Mouse (Mus musculus): ENCODE measurements at regions not wholly inside any gene's neighbourhood (a gene's known extent, or its start where the extent isn't known, plus 50 kb on each side); places are given as distances from the start of the nearest gene placed in this dataset.

- Histone ChIP-seq H3K9ac (ENCODE audit: low read depth, low read length) (no peak overlapping the region), H3K4me3 (ENCODE audit: low read depth, low read length) (no peak overlapping the region), H3K9me3 (ENCODE audit: control insufficient read depth) (no peaks in the 10 kb centered on the region), H3K4me2 (replicated peaks; ENCODE audit: low read depth) (no peak overlapping the region), H3K27me3 (replicated peaks; ENCODE audit: control insufficient read depth, insufficient read depth, low read length) (no peaks in the 10 kb centered on the region), H3K4me1 (replicated peaks; ENCODE audit: control insufficient read depth, insufficient read depth, low read length) (no peaks in the 10 kb centered on the region), H3K27ac (ENCODE audit: low read depth, low read length) (no peak overlapping the region), H3K36me3 (ENCODE audit: control insufficient read depth, insufficient read depth) (no peaks in the 10 kb centered on the region)
- ATAC-seq = no peak
- WGBS = 64% methylated on average over 5 of the region's 5 CpGs
- no peak for TF ChIP-seq CTCF (IDR thresholded peaks at IDR 0.05; ENCODE audit: low read depth)
Observed at GRCm38 (mm10) chr9:41566496-41566895, 405.0 kb upstream of the Ubash3b start.

GRCm38 (mm10) chr9:41565784-41566183 is 404.3 kb upstream of the Ubash3b start:
- Histone ChIP-seq H3K36me3 (ENCODE audit: control insufficient read depth, insufficient read depth) (no peaks in the 10 kb centered on the region), H3K4me2 (replicated peaks; ENCODE audit: low read depth) (no peak overlapping the region), H3K4me1 (replicated peaks; ENCODE audit: control insufficient read depth, insufficient read depth, low read length) (no peaks in the 10 kb centered on the region), H3K9me3 (ENCODE audit: control insufficient read depth) (no peaks in the 10 kb centered on the region), H3K9ac (ENCODE audit: low read depth, low read length) (no peak overlapping the region), H3K27ac (ENCODE audit: low read depth, low read length) (no peak overlapping the region), H3K27me3 (replicated peaks; ENCODE audit: control insufficient read depth, insufficient read depth, low read length) (no peaks in the 10 kb centered on the region), H3K4me3 (ENCODE audit: low read depth, low read length) (no peak overlapping the region)
- no peak for TF ChIP-seq CTCF (IDR thresholded peaks at IDR 0.05; ENCODE audit: low read depth)
- WGBS = 70% methylated on average over 7 of the region's 7 CpGs
- ATAC-seq = no peak

GRCm38 (mm10) chr9:41563376-41563775 is 401.9 kb upstream of the Ubash3b start:
- ATAC-seq = no peak
- WGBS = 85% methylated on average over 2 of the region's 2 CpGs
- no peaks in the 10 kb centered on the region for H3K27me3 ChIP-seq (replicated peaks; ENCODE audit: control insufficient read depth, insufficient read depth, low read length)
- TF ChIP-seq CTCF (IDR thresholded peaks at IDR 0.05; ENCODE audit: low read depth) = no peak
- H3K27ac ChIP-seq (ENCODE audit: low read depth, low read length) = no peak overlapping the region
- H3K4me3 ChIP-seq (ENCODE audit: low read depth, low read length) = no peak overlapping the region
- no peak overlapping the region for H3K4me2 ChIP-seq (replicated peaks; ENCODE audit: low read depth)
- H3K4me1 ChIP-seq (replicated peaks; ENCODE audit: control insufficient read depth, insufficient read depth, low read length) = no peaks in the 10 kb centered on the region
- no peaks in the 10 kb centered on the region for H3K9me3 ChIP-seq (ENCODE audit: control insufficient read depth)
- no peak overlapping the region for H3K9ac ChIP-seq (ENCODE audit: low read depth, low read length)
- H3K36me3 ChIP-seq (ENCODE audit: control insufficient read depth, insufficient read depth) = no peaks in the 10 kb centered on the region

GRCm38 (mm10) chr9:41558456-41558855 is 397.0 kb upstream of the Ubash3b start:
- Histone ChIP-seq H3K36me3 (ENCODE audit: control insufficient read depth, insufficient read depth) (no peaks in the 10 kb centered on the region), H3K4me3 (ENCODE audit: low read depth, low read length) (no peak overlapping the region), H3K27me3 (replicated peaks; ENCODE audit: control insufficient read depth, insufficient read depth, low read length) (no peaks in the 10 kb centered on the region), H3K4me1 (replicated peaks; ENCODE audit: control insufficient read depth, insufficient read depth, low read length) (no peaks in the 10 kb centered on the region), H3K9me3 (ENCODE audit: control insufficient read depth) (no peaks in the 10 kb centered on the region), H3K9ac (ENCODE audit: low read depth, low read length) (no peak overlapping the region), H3K27ac (ENCODE audit: low read depth, low read length) (no peak overlapping the region), H3K4me2 (replicated peaks; ENCODE audit: low read depth) (no peak overlapping the region)
- no peak for TF ChIP-seq CTCF (IDR thresholded peaks at IDR 0.05; ENCODE audit: low read depth)
- 92% methylated on average over 3 of the region's 3 CpGs for WGBS
- no peak for ATAC-seq

- no peak for ATAC-seq
- Histone ChIP-seq H3K4me2 (replicated peaks; ENCODE audit: low read depth) (no peak overlapping the region), H3K4me1 (replicated peaks; ENCODE audit: control insufficient read depth, insufficient read depth, low read length) (no peaks in the 10 kb centered on the region), H3K27me3 (replicated peaks; ENCODE audit: control insufficient read depth, insufficient read depth, low read length) (no peaks in the 10 kb centered on the region), H3K4me3 (ENCODE audit: low read depth, low read length) (no peak overlapping the region), H3K36me3 (ENCODE audit: control insufficient read depth, insufficient read depth) (no peaks in the 10 kb centered on the region), H3K27ac (ENCODE audit: low read depth, low read length) (no peak overlapping the region), H3K9me3 (ENCODE audit: control insufficient read depth) (no peaks in the 10 kb centered on the region), H3K9ac (ENCODE audit: low read depth, low read length) (no peak overlapping the region)
- no peak for TF ChIP-seq CTCF (IDR thresholded peaks at IDR 0.05; ENCODE audit: low read depth)
- WGBS = 86% methylated on average over 4 of the region's 4 CpGs
Observed at GRCm38 (mm10) chr9:41556888-41557287, 395.4 kb upstream of the Ubash3b start.

- Histone ChIP-seq H3K4me3 (ENCODE audit: low read depth, low read length) (no peak overlapping the region), H3K9ac (ENCODE audit: low read depth, low read length) (no peak overlapping the region), H3K27me3 (replicated peaks; ENCODE audit: control insufficient read depth, insufficient read depth, low read length) (no peaks in the 10 kb centered on the region), H3K4me2 (replicated peaks; ENCODE audit: low read depth) (no peak overlapping the region), H3K36me3 (ENCODE audit: control insufficient read depth, insufficient read depth) (no peaks in the 10 kb centered on the region), H3K9me3 (ENCODE audit: control insufficient read depth) (no peaks in the 10 kb centered on the region), H3K4me1 (replicated peaks; ENCODE audit: control insufficient read depth, insufficient read depth, low read length) (no peaks in the 10 kb centered on the region), H3K27ac (ENCODE audit: low read depth, low read length) (no peak overlapping the region)
- WGBS = 58% methylated on average over 1 of the region's 1 CpGs
- no peak for ATAC-seq
- TF ChIP-seq CTCF (IDR thresholded peaks at IDR 0.05; ENCODE audit: low read depth) = no peak
Observed at GRCm38 (mm10) chr9:41545776-41546175, 384.3 kb upstream of the Ubash3b start.

GRCm38 (mm10) chr9:41542511-41542910 is 381.0 kb upstream of the Ubash3b start:
- Histone ChIP-seq H3K4me2 (replicated peaks; ENCODE audit: low read depth) (no peak overlapping the region), H3K9me3 (ENCODE audit: control insufficient read depth) (no peaks in the 10 kb centered on the region), H3K4me1 (replicated peaks; ENCODE audit: control insufficient read depth, insufficient read depth, low read length) (no peaks in the 10 kb centered on the region), H3K27me3 (replicated peaks; ENCODE audit: control insufficient read depth, insufficient read depth, low read length) (no peaks in the 10 kb centered on the region), H3K27ac (ENCODE audit: low read depth, low read length) (no peak overlapping the region), H3K4me3 (ENCODE audit: low read depth, low read length) (no peak overlapping the region), H3K9ac (ENCODE audit: low read depth, low read length) (no peak overlapping the region), H3K36me3 (ENCODE audit: control insufficient read depth, insufficient read depth) (no peaks in the 10 kb centered on the region)
- WGBS = 76% methylated on average over 5 of the region's 5 CpGs
- ATAC-seq = no peak
- no peak for TF ChIP-seq CTCF (IDR thresholded peaks at IDR 0.05; ENCODE audit: low read depth)
